Mouse (Mus musculus): ENCODE measurements around the gene Mrps6. TPM values are rescaled to one million over a fixed set of nuclear protein-coding genes. Genes with fewer than 3 reads are reported as not detected.

The Mrps6 gene
- 94.2 and 100.0 TPM in 2 replicates for polyA plus RNA-seq (2014; fragmentation: Nextera tagmentation; extraction: Ambion mirVana)

- Histone ChIP-seq H3K9ac (ENCODE audit: low read length) (peak within 1 kb of the TSS; percentile 70), H3K27ac (replicated peaks; ENCODE audit: low read depth, low read length) (peak within 1 kb of the TSS; percentile 56; the same call in 1 of the 2 replicates), H3K4me3 (ENCODE audit: low read depth, low read length) (peak within 1 kb of the TSS; percentile 87), H3K36me3 (ENCODE audit: control insufficient read depth, insufficient read depth, low read length) (peaks cover 3% of the 10 kb centered on the region; the same call in 1 of the 2 replicates), H3K4me1 (ENCODE audit: control insufficient read depth, insufficient read depth, low read length) (peaks cover 6% of the 10 kb centered on the region; the same call in 1 of the 2 replicates), H3K9me3 (ENCODE audit: control insufficient read depth, low read length) (no peaks in the 10 kb centered on the region; the same call in 1 of the 2 replicates), H3K4me2 (ENCODE audit: low read depth, severe bottlenecking) (peak within 1 kb of the TSS; percentile 86), H3K27me3 (ENCODE audit: control insufficient read depth, insufficient read depth, low read length) (no peaks in the 10 kb centered on the region)
- ATAC-seq (ENCODE audit: insufficient number of reproducible peaks, low FRiP score, low TSS enrichment, low read depth) (peak; percentile 90), DNase-seq (ENCODE audit: low spot score) (peak; percentile 95)
- under 1% methylated on average over 86 of the region's 99 CpGs for WGBS
Measured at GRCm38 (mm10) chr16:92057852-92058643, at the start of gene Mrps6, which contains the start of the genes Gm49711 and Slc5a3. Mrps6 (plus strand) TSS chr16:92058270. Gm49711 (plus strand) TSS chr16:92058316. Slc5a3 (plus strand) TSS chr16:92058322.

GRCm38 (mm10) chr16:92009586-92009985 is 48.5 kb upstream of the Mrps6 start:
- 92% methylated on average over 2 of the region's 2 CpGs for WGBS

GRCm38 (mm10) chr16:92016792-92017191 is 41.3 kb upstream of the Mrps6 start:
- H3K4me1 ChIP-seq (ENCODE audit: control insufficient read depth, insufficient read depth, low read length) = no peaks in the 10 kb centered on the region
- no peak overlapping the region for H3K27ac ChIP-seq (replicated peaks; ENCODE audit: low read depth, low read length)
- no peaks in the 10 kb centered on the region for H3K36me3 ChIP-seq (ENCODE audit: control insufficient read depth, insufficient read depth, low read length)
- no peak overlapping the region for H3K9ac ChIP-seq (ENCODE audit: low read length)
- H3K27me3 ChIP-seq (ENCODE audit: control insufficient read depth, insufficient read depth, low read length) = no peaks in the 10 kb centered on the region
- no peak for DNase-seq (ENCODE audit: low spot score)
- no peak overlapping the region for H3K4me3 ChIP-seq (ENCODE audit: low read depth, low read length)
- no peak for ATAC-seq (ENCODE audit: insufficient number of reproducible peaks, low FRiP score, low TSS enrichment, low read depth)
- no peaks in the 10 kb centered on the region for H3K9me3 ChIP-seq (ENCODE audit: control insufficient read depth, low read length)
- H3K4me2 ChIP-seq (ENCODE audit: low read depth, severe bottlenecking) = no peak overlapping the region
- 87% methylated on average over 8 of the region's 8 CpGs for WGBS

More at GRCm38 (mm10) chr16:92009586-92009985, 48.5 kb upstream of the Mrps6 start:
- H3K9me3 ChIP-seq (ENCODE audit: control insufficient read depth, low read length) = no peaks in the 10 kb centered on the region
- no peak for DNase-seq (ENCODE audit: low spot score)
- no peaks in the 10 kb centered on the region for H3K36me3 ChIP-seq (ENCODE audit: control insufficient read depth, insufficient read depth, low read length)
- H3K4me1 ChIP-seq (ENCODE audit: control insufficient read depth, insufficient read depth, low read length) = no peaks in the 10 kb centered on the region
- H3K27me3 ChIP-seq (ENCODE audit: control insufficient read depth, insufficient read depth, low read length) = no peaks in the 10 kb centered on the region
- no peak for ATAC-seq (ENCODE audit: insufficient number of reproducible peaks, low FRiP score, low TSS enrichment, low read depth)
- H3K4me3 ChIP-seq (ENCODE audit: low read depth, low read length) = no peak overlapping the region
- no peak overlapping the region for H3K4me2 ChIP-seq (ENCODE audit: low read depth, severe bottlenecking)
- H3K9ac ChIP-seq (ENCODE audit: low read length) = no peak overlapping the region
- no peak overlapping the region for H3K27ac ChIP-seq (replicated peaks; ENCODE audit: low read depth, low read length)

- Histone ChIP-seq H3K9me3 (ENCODE audit: control insufficient read depth, low read length) (no peaks in the 10 kb centered on the region), H3K4me2 (ENCODE audit: low read depth, severe bottlenecking) (peak overlapping the region; percentile 39), H3K4me3 (ENCODE audit: low read depth, low read length) (peak overlapping the region; percentile 9), H3K9ac (ENCODE audit: low read length) (peak overlapping the region; percentile 55), H3K36me3 (ENCODE audit: control insufficient read depth, insufficient read depth, low read length) (no peaks in the 10 kb centered on the region), H3K27me3 (ENCODE audit: control insufficient read depth, insufficient read depth, low read length) (no peaks in the 10 kb centered on the region), H3K27ac (replicated peaks; ENCODE audit: low read depth, low read length) (no peak overlapping the region; the same call in 1 of the 2 replicates), H3K4me1 (ENCODE audit: control insufficient read depth, insufficient read depth, low read length) (no peaks in the 10 kb centered on the region)
- WGBS = 11% methylated on average over 26 of the region's 26 CpGs
- DNase-seq (ENCODE audit: low spot score) (peak; percentile 63), ATAC-seq (ENCODE audit: insufficient number of reproducible peaks, low FRiP score, low TSS enrichment, low read depth) (no peak)
Measured at GRCm38 (mm10) chr16:92019141-92020118, 38.6 kb upstream of the Mrps6 start.

GRCm38 (mm10) chr16:92021656-92022400 is 36.2 kb upstream of the Mrps6 start:
- Histone ChIP-seq H3K36me3 (ENCODE audit: control insufficient read depth, insufficient read depth, low read length) (no peaks in the 10 kb centered on the region), H3K27me3 (ENCODE audit: control insufficient read depth, insufficient read depth, low read length) (no peaks in the 10 kb centered on the region), H3K4me3 (ENCODE audit: low read depth, low read length) (no peak overlapping the region), H3K4me1 (ENCODE audit: control insufficient read depth, insufficient read depth, low read length) (no peaks in the 10 kb centered on the region), H3K9me3 (ENCODE audit: control insufficient read depth, low read length) (no peaks in the 10 kb centered on the region), H3K27ac (replicated peaks; ENCODE audit: low read depth, low read length) (no peak overlapping the region), H3K4me2 (ENCODE audit: low read depth, severe bottlenecking) (no peak overlapping the region), H3K9ac (ENCODE audit: low read length) (no peak overlapping the region)
- 85% methylated on average over 12 of the region's 12 CpGs for WGBS
- DNase-seq (ENCODE audit: low spot score) = no peak
- ATAC-seq (ENCODE audit: insufficient number of reproducible peaks, low FRiP score, low TSS enrichment, low read depth) = no peak

- WGBS = 78% methylated on average over 20 of the region's 20 CpGs
- DNase-seq (ENCODE audit: low spot score) = no peak
Measured at GRCm38 (mm10) chr16:92022494-92023283, 35.4 kb upstream of the Mrps6 start.

GRCm38 (mm10) chr16:92033286-92033685 is 24.8 kb upstream of the Mrps6 start:
- H3K4me2 ChIP-seq (ENCODE audit: low read depth, severe bottlenecking) = no peak overlapping the region
- H3K36me3 ChIP-seq (ENCODE audit: control insufficient read depth, insufficient read depth, low read length) = no peaks in the 10 kb centered on the region
- H3K4me3 ChIP-seq (ENCODE audit: low read depth, low read length) = no peak overlapping the region
- H3K9ac ChIP-seq (ENCODE audit: low read length) = no peak overlapping the region
- H3K9me3 ChIP-seq (ENCODE audit: control insufficient read depth, low read length) = no peaks in the 10 kb centered on the region
- DNase-seq (ENCODE audit: low spot score) (no peak), ATAC-seq (ENCODE audit: insufficient number of reproducible peaks, low FRiP score, low TSS enrichment, low read depth) (no peak)
- 90% methylated on average over 3 of the region's 3 CpGs for WGBS
- no peaks in the 10 kb centered on the region for H3K27me3 ChIP-seq (ENCODE audit: control insufficient read depth, insufficient read depth, low read length)
- H3K27ac ChIP-seq (replicated peaks; ENCODE audit: low read depth, low read length) = no peak overlapping the region
- H3K4me1 ChIP-seq (ENCODE audit: control insufficient read depth, insufficient read depth, low read length) = no peaks in the 10 kb centered on the region

More at GRCm38 (mm10) chr16:92022494-92023283, 35.4 kb upstream of the Mrps6 start:
- Histone ChIP-seq H3K27ac (replicated peaks; ENCODE audit: low read depth, low read length) (no peak overlapping the region), H3K4me1 (ENCODE audit: control insufficient read depth, insufficient read depth, low read length) (no peaks in the 10 kb centered on the region), H3K36me3 (ENCODE audit: control insufficient read depth, insufficient read depth, low read length) (no peaks in the 10 kb centered on the region), H3K4me3 (ENCODE audit: low read depth, low read length) (no peak overlapping the region), H3K9me3 (ENCODE audit: control insufficient read depth, low read length) (no peaks in the 10 kb centered on the region), H3K27me3 (ENCODE audit: control insufficient read depth, insufficient read depth, low read length) (no peaks in the 10 kb centered on the region), H3K9ac (ENCODE audit: low read length) (no peak overlapping the region), H3K4me2 (ENCODE audit: low read depth, severe bottlenecking) (no peak overlapping the region)
- no peak for ATAC-seq (ENCODE audit: insufficient number of reproducible peaks, low FRiP score, low TSS enrichment, low read depth)

Data from limb, embryonic 11.5 days (tissue).